Mouse (Mus musculus) MEL (cell line): ENCODE results near the gene Spdef. TPM values are rescaled to one million over a fixed set of nuclear protein-coding genes. Genes with fewer than 3 reads are reported as not detected.

Experiments
- DNase-seq: peaks from one replicate; pipeline ENCODE4 v3.0.0; 2011; ENCODE audit warnings: low read depth, low spot score
- H3K27ac ChIP-seq: 2 replicates; pipeline ENCODE4 v1.5.1; 2012; ENCODE audit warnings: low read depth, mild to moderate bottlenecking, control low read depth, low read length, moderate library complexity; ENCODE audit not compliant: control insufficient read depth
- H3K27me3 ChIP-seq, 2 experiments: fragments of 150-350 bp in 1 of 2; sonication (generic) in 1 of 2; 2 replicates each; pipeline ENCODE4 v1.6.1; 2012; ENCODE audit warnings: low read length in 2 of 2, mild to moderate bottlenecking in 2 of 2, improper control_type of control experiment in 1 of 2, moderate library complexity in 1 of 2; ENCODE audit not compliant: insufficient read depth in 2 of 2, control insufficient read depth in 1 of 2
- H3K36me3 ChIP-seq, 2 experiments: 2 replicates each; pipeline ENCODE4 v1.6.1; 2012 to 2014; ENCODE audit warnings: low read length in 2 of 2, improper control_type of control experiment in 1 of 2, inconsistent platforms in 1 of 2, mild to moderate bottlenecking in 1 of 2; ENCODE audit not compliant: insufficient read depth in 2 of 2, control insufficient read depth in 1 of 2
- H3K4me1 ChIP-seq, 2 experiments: fragments of 150-350 bp in 1 of 2; sonication (generic) in 1 of 2; 2 replicates each; pipeline ENCODE4 v1.6.1; 2012; ENCODE audit warnings: low read length in 2 of 2, improper control_type of control experiment in 1 of 2, mild to moderate bottlenecking in 1 of 2; ENCODE audit not compliant: insufficient read depth in 2 of 2, control insufficient read depth in 1 of 2
- H3K4me3 ChIP-seq, 2 experiments: fragments of 150-350 bp in 1 of 2; sonication (generic) in 1 of 2; 2 replicates each; pipeline ENCODE4 v1.5.1; 2012; ENCODE audit warnings: low read depth in 2 of 2, low read length in 2 of 2, mild to moderate bottlenecking in 2 of 2, moderate library complexity in 2 of 2, control low read depth in 1 of 2, improper control_type of control experiment in 1 of 2; ENCODE audit not compliant: control insufficient read depth in 1 of 2, insufficient read depth in 1 of 2
- H3K79me2 ChIP-seq: 2 replicates; pipeline ENCODE4 v1.6.1; 2012; ENCODE audit warnings: mild to moderate bottlenecking, low read length, moderate library complexity; ENCODE audit not compliant: control insufficient read depth, poor library complexity, insufficient read depth
- H3K9ac ChIP-seq: 2 replicates; pipeline ENCODE4 v1.6.1; 2012; ENCODE audit warnings: low read depth, mild to moderate bottlenecking, control low read depth, low read length, moderate library complexity; ENCODE audit not compliant: control insufficient read depth, poor library complexity, severe bottlenecking
- H3K9me3 ChIP-seq: fragments of 150-350 bp; sonication (generic); replicated peaks from 2 replicates; pipeline ENCODE4 v1.6.1; 2012; ENCODE audit warnings: mild to moderate bottlenecking, low read length, improper control_type of control experiment, moderate library complexity; ENCODE audit not compliant: insufficient read depth
- CHD2 ChIP-seq: IDR thresholded peaks from 2 replicates; pipeline ENCODE4 v1.6.1; 2011; ENCODE audit warnings: low read length, improper control_type of control experiment
- CTCF ChIP-seq, 3 experiments: IDR thresholded peaks in 2 of 3; conservative IDR thresholded peaks in 1 of 3; 2 replicates each; pipeline ENCODE4 v1.5.1; 2011 to 2012; ENCODE audit warnings: low read length in 3 of 3, low read depth in 2 of 3, mild to moderate bottlenecking in 2 of 3, improper control_type of control experiment in 1 of 3, inconsistent platforms in 1 of 3, mixed read lengths in 1 of 3, moderate library complexity in 1 of 3; ENCODE audit not compliant: control insufficient read depth in 1 of 3, insufficient read depth in 1 of 3, poor library complexity in 1 of 3, severe bottlenecking in 1 of 3
- EP300 ChIP-seq, 2 experiments: IDR thresholded peaks; 2 replicates each; pipeline ENCODE4 v1.6.1; 2011; ENCODE audit warnings: improper control_type of control experiment in 2 of 2, low read length in 2 of 2, low read depth in 1 of 2, mild to moderate bottlenecking in 1 of 2
- ETS1 ChIP-seq: IDR thresholded peaks from 2 replicates; pipeline ENCODE4 v1.6.1; 2012; ENCODE audit warnings: low read depth, mild to moderate bottlenecking, inconsistent platforms, low read length, improper control_type of control experiment, moderate library complexity
- GABPA ChIP-seq: IDR thresholded peaks from 2 replicates; pipeline ENCODE4 v1.6.1; 2012; ENCODE audit warnings: low read depth, mild to moderate bottlenecking, inconsistent platforms, low read length, improper control_type of control experiment, moderate library complexity
- HCFC1 ChIP-seq: IDR thresholded peaks from 2 replicates; pipeline ENCODE4 v1.6.1; 2012; ENCODE audit warnings: low read depth, mild to moderate bottlenecking, inconsistent platforms, low read length, improper control_type of control experiment, moderate library complexity
- JUND ChIP-seq: IDR thresholded peaks from 2 replicates; pipeline ENCODE4 v1.6.1; 2011; ENCODE audit warnings: low read depth, mild to moderate bottlenecking, improper control_type of control experiment, low read length
- KAT2A ChIP-seq: conservative IDR thresholded peaks from 2 replicates; pipeline ENCODE4 v1.6.1; 2012; ENCODE audit warnings: low read depth, low read length, improper control_type of control experiment, inconsistent platforms
- MAX ChIP-seq: IDR thresholded peaks from 2 replicates; pipeline ENCODE4 v1.6.1; 2011; ENCODE audit warnings: low read length, improper control_type of control experiment
- MXI1 ChIP-seq: IDR thresholded peaks from 2 replicates; pipeline ENCODE4 v1.6.1; 2011; ENCODE audit warnings: mild to moderate bottlenecking, low read depth, low read length, improper control_type of control experiment
- MYC ChIP-seq: IDR thresholded peaks from 2 replicates; pipeline ENCODE4 v1.6.1; 2011; ENCODE audit warnings: low read depth, mild to moderate bottlenecking, low read length, improper control_type of control experiment, moderate library complexity
- NELFE ChIP-seq: IDR thresholded peaks from 2 replicates; pipeline ENCODE4 v1.6.1; 2011; ENCODE audit warnings: low read depth, low read length, improper control_type of control experiment
- NRF1 ChIP-seq: IDR thresholded peaks from 2 replicates; pipeline ENCODE4 v1.6.1; 2014; ENCODE audit warnings: low read depth, mild to moderate bottlenecking, inconsistent platforms, low read length, improper control_type of control experiment, moderate library complexity; ENCODE audit not compliant: poor library complexity, insufficient read depth, severe bottlenecking
- POLR2A ChIP-seq, 2 experiments: IDR thresholded peaks; 2 replicates each; pipeline ENCODE4 v1.6.1; 2011 to 2012; ENCODE audit warnings: low read length in 2 of 2, mild to moderate bottlenecking in 2 of 2, control low read depth in 1 of 2, improper control_type of control experiment in 1 of 2, low read depth in 1 of 2, moderate library complexity in 1 of 2; ENCODE audit not compliant: control insufficient read depth in 1 of 2, insufficient read depth in 1 of 2, poor library complexity in 1 of 2
- POLR2AphosphoS2 ChIP-seq: IDR thresholded peaks from 2 replicates; pipeline ENCODE4 v1.6.1; 2011; ENCODE audit warnings: low read length, improper control_type of control experiment
- POLR2AphosphoS5 ChIP-seq: IDR thresholded peaks from 2 replicates; pipeline ENCODE4 v1.6.1; 2012; ENCODE audit warnings: low read depth, borderline replicate concordance, mild to moderate bottlenecking, inconsistent platforms, low read length, moderate library complexity, mixed read lengths
- RCOR1 ChIP-seq: IDR thresholded peaks from 2 replicates; pipeline ENCODE4 v1.6.1; 2012; ENCODE audit warnings: low read depth, mild to moderate bottlenecking, inconsistent platforms, low read length, improper control_type of control experiment
- SMC3 ChIP-seq: IDR thresholded peaks from 2 replicates; pipeline ENCODE4 v1.6.1; 2011; ENCODE audit warnings: low read depth, low read length, improper control_type of control experiment
- UBTF ChIP-seq: IDR thresholded peaks from 2 replicates; pipeline ENCODE4 v1.6.1; 2012; ENCODE audit warnings: low read depth, mild to moderate bottlenecking, inconsistent platforms, low read length, improper control_type of control experiment, moderate library complexity, borderline replicate concordance; ENCODE audit not compliant: insufficient read depth
- USF1 ChIP-seq: IDR thresholded peaks from 2 replicates; pipeline ENCODE4 v1.6.1; 2014; ENCODE audit warnings: low read depth, mild to moderate bottlenecking, inconsistent platforms, low read length, improper control_type of control experiment, moderate library complexity
- USF2 ChIP-seq, 2 experiments: IDR thresholded peaks; 2 replicates each; pipeline ENCODE4 v1.6.1; 2011 to 2012; ENCODE audit warnings: improper control_type of control experiment in 2 of 2, low read length in 2 of 2, borderline replicate concordance in 1 of 2, inconsistent platforms in 1 of 2, low read depth in 1 of 2, mild to moderate bottlenecking in 1 of 2; ENCODE audit not compliant: insufficient read depth in 1 of 2
- ZC3H11A ChIP-seq: IDR thresholded peaks from 2 replicates; pipeline ENCODE4 v1.6.1; 2012; ENCODE audit warnings: low read depth, mild to moderate bottlenecking, inconsistent platforms, low read length, improper control_type of control experiment
- ZKSCAN1 ChIP-seq: IDR thresholded peaks from 2 replicates; pipeline ENCODE4 v1.6.1; 2012; ENCODE audit warnings: low read depth, mild to moderate bottlenecking, inconsistent platforms, low read length, improper control_type of control experiment, moderate library complexity
- ZMIZ1 ChIP-seq: IDR thresholded peaks from 2 replicates; pipeline ENCODE4 v1.6.1; 2012; ENCODE audit warnings: low read depth, mild to moderate bottlenecking, inconsistent platforms, low read length, improper control_type of control experiment, moderate library complexity
- ZNF384 ChIP-seq: IDR thresholded peaks from 2 replicates; pipeline ENCODE4 v1.6.1; 2012; ENCODE audit warnings: low read depth, mild to moderate bottlenecking, inconsistent platforms, low read length, improper control_type of control experiment
- polyA plus RNA-seq, 2 experiments: library from polyadenylated mRNA; stranded (reverse) in 1 of 2; unstranded in 1 of 2; fragments of >175 nt in 1 of 2; fragments of >200 nt in 1 of 2; gene quantifications; 2 replicates each; pipeline versions ENCODE4 v1.2.1 to v1.2.4; 2012; ENCODE audit warnings: low replicate concordance in 2 of 2, low read depth in 1 of 2; ENCODE audit not compliant: insufficient read length in 2 of 2, insufficient read depth in 1 of 2, missing spikeins in 1 of 2
- total RNA-seq: library from RNA; depleted of rRNA; stranded (reverse); fragments of 300-350 nt; gene quantifications from 2 replicates; pipeline ENCODE4 v1.2.3, GENCODE M21; 2012

Spdef gene
- total and polyA plus RNA-seq, 3 experiments, result 0.11 TPM; not detected in 2

GRCm38 (mm10) chr17:27750451-27750942, 21.7 kb upstream of the Spdef start:
- no peak for DNase-seq
- H3K27ac ChIP-seq, result no peak overlapping the region
- TF ChIP-seq KAT2A, result no peak
- no peak for TF ChIP-seq POLR2A (IDR thresholded peaks at IDR 0.05; ENCODE audit: control insufficient read depth in 1 of 2, insufficient read depth in 1 of 2, low read depth in 1 of 2, low read length in 2 of 2, poor library complexity in 1 of 2)
- no peak for TF ChIP-seq MAX
- TF ChIP-seq ZMIZ1, result no peak
- no peak for TF ChIP-seq RCOR1
- TF ChIP-seq ZC3H11A, result no peak
- no peak for TF ChIP-seq JUND
- no peak for TF ChIP-seq CHD2
- no peak for TF ChIP-seq GABPA
- TF ChIP-seq ETS1, result no peak
- no peak for TF ChIP-seq MXI1
- no peak for TF ChIP-seq EP300 (IDR thresholded peaks at IDR 0.05; ENCODE audit: low read depth in 1 of 2, low read length in 2 of 2)
- no peak for TF ChIP-seq HCFC1
- no peak for TF ChIP-seq POLR2AphosphoS2
- H3K4me1 ChIP-seq, result no peaks in the 10 kb centered on the region
- H3K9ac ChIP-seq, result no peak overlapping the region
- H3K9me3 ChIP-seq, result no peaks in the 10 kb centered on the region
- H3K27me3 ChIP-seq, result no peaks in the 10 kb centered on the region
- H3K4me3 ChIP-seq, result no peak overlapping the region
- no peaks in the 10 kb centered on the region; a peak in 2 of 4 replicates for H3K36me3 ChIP-seq
- H3K79me2 ChIP-seq, result no peaks in the 10 kb centered on the region

GRCm38 (mm10) chr17:27748123-27748522, 19.4 kb upstream of the Spdef start:
- H3K4me1 ChIP-seq, result no peaks in the 10 kb centered on the region
- H3K4me3 ChIP-seq, result no peak overlapping the region
- no peak overlapping the region for H3K9ac ChIP-seq
- TF ChIP-seq JUND, result no peak
- no peak for TF ChIP-seq UBTF
- TF ChIP-seq HCFC1, result no peak
- no peak for TF ChIP-seq USF2 (IDR thresholded peaks at IDR 0.05; ENCODE audit: borderline replicate concordance in 1 of 2, insufficient read depth in 1 of 2, low read depth in 1 of 2, low read length in 2 of 2)
- TF ChIP-seq USF1, result no peak
- no peak for TF ChIP-seq CTCF (IDR thresholded peaks at IDR 0.05 in 2 of 3, conservative IDR thresholded peaks at IDR 0.05 in 1 of 3; ENCODE audit: control insufficient read depth in 1 of 3, insufficient read depth in 1 of 3, low read depth in 2 of 3, low read length in 3 of 3, poor library complexity in 1 of 3, severe bottlenecking in 1 of 3)
- no peak for TF ChIP-seq MYC
- TF ChIP-seq POLR2AphosphoS5, result no peak; the same call in 1 of the 2 replicates
- TF ChIP-seq NELFE, result no peak
- TF ChIP-seq ZMIZ1, result no peak
- no peak for TF ChIP-seq ZKSCAN1
- no peak for TF ChIP-seq POLR2A (IDR thresholded peaks at IDR 0.05; ENCODE audit: control insufficient read depth in 1 of 2, insufficient read depth in 1 of 2, low read depth in 1 of 2, low read length in 2 of 2, poor library complexity in 1 of 2)
- TF ChIP-seq SMC3, result no peak
- TF ChIP-seq NRF1, result no peak
- no peak for TF ChIP-seq CHD2
- TF ChIP-seq MXI1, result no peak
- no peak for TF ChIP-seq POLR2AphosphoS2
- no peak for TF ChIP-seq ZNF384
- TF ChIP-seq, all 39 proteins: peak for 0
- Histone ChIP-seq H3K27ac (no peak overlapping the region), H3K79me2 (no peaks in the 10 kb centered on the region), H3K9me3 (no peaks in the 10 kb centered on the region), H3K27me3 (no peaks in the 10 kb centered on the region), H3K36me3 (no peaks in the 10 kb centered on the region; a peak in 1 of 4 replicates)
- no peak for DNase-seq
